Mouse (Mus musculus) urinary bladder, postnatal 14 days (tissue): ENCODE data around the gene Cpa1.

Experiments used
- DNase-seq: peaks from one replicate; pipeline ENCODE4 v3.0.0; 2021; ENCODE audit warnings: low spot score

Gene Cpa1

GRCm38 (mm10) chr6:30638674-30639268 is at the start of gene Cpa1:
Gene Cpa1 (plus strand): TSS chr6:30639218.
- no peak for DNase-seq

GRCm38 (mm10) chr6:30589819-30590218 is 49.2 kb upstream of the Cpa1 start:
- DNase-seq = no peak

GRCm38 (mm10) chr6:30591851-30592404 is 47.1 kb upstream of the Cpa1 start:
- no peak for DNase-seq

- no peak for DNase-seq
Measured at GRCm38 (mm10) chr6:30592417-30592974, 46.5 kb upstream of the Cpa1 start.

- DNase-seq = no peak
Measured at GRCm38 (mm10) chr6:30594364-30594763, 44.7 kb upstream of the Cpa1 start.

- DNase-seq = no peak
Measured at GRCm38 (mm10) chr6:30596230-30596898, 42.7 kb upstream of the Cpa1 start.

- DNase-seq = no peak
Measured at GRCm38 (mm10) chr6:30600033-30600432, 39.0 kb upstream of the Cpa1 start.

GRCm38 (mm10) chr6:30600995-30601394 is 38.0 kb upstream of the Cpa1 start:
- no peak for DNase-seq

- DNase-seq = no peak
Measured at GRCm38 (mm10) chr6:30604342-30604867, 34.6 kb upstream of the Cpa1 start.

- no peak for DNase-seq
Measured at GRCm38 (mm10) chr6:30605111-30605510, 33.9 kb upstream of the Cpa1 start.

GRCm38 (mm10) chr6:30605672-30606071 is 33.3 kb upstream of the Cpa1 start:
- DNase-seq = no peak

- DNase-seq = no peak
Measured at GRCm38 (mm10) chr6:30610710-30611109, 28.3 kb upstream of the Cpa1 start, which contains the start of gene Cpa5. Gene Cpa5 (plus strand): TSS chr6:30611010.

- no peak for DNase-seq
Measured at GRCm38 (mm10) chr6:30611212-30611611, 27.8 kb upstream of the Cpa1 start.

GRCm38 (mm10) chr6:30614251-30614650 is 24.8 kb upstream of the Cpa1 start:
- DNase-seq = no peak

- DNase-seq = no peak
Measured at GRCm38 (mm10) chr6:30615741-30616140, 23.3 kb upstream of the Cpa1 start.

GRCm38 (mm10) chr6:30616491-30616941 is 22.5 kb upstream of the Cpa1 start:
- no peak for DNase-seq

GRCm38 (mm10) chr6:30617020-30617958 is 21.7 kb upstream of the Cpa1 start:
- DNase-seq = no peak

GRCm38 (mm10) chr6:30617959-30618590 is 20.9 kb upstream of the Cpa1 start:
- DNase-seq = peak; percentile 21

GRCm38 (mm10) chr6:30618735-30619134 is 20.3 kb upstream of the Cpa1 start:
- no peak for DNase-seq

GRCm38 (mm10) chr6:30619606-30620005 is 19.4 kb upstream of the Cpa1 start:
- no peak for DNase-seq

- DNase-seq = no peak
Measured at GRCm38 (mm10) chr6:30620591-30620990, 18.4 kb upstream of the Cpa1 start.
